Mouse (Mus musculus): Measurements from ENCODE around the gene Elovl1. TPM values are rescaled to one million over a fixed set of nuclear protein-coding genes. Genes with fewer than 3 reads are reported as not detected.

Elovl1 gene
- total RNA-seq (2023) = 40.2 TPM

DNA sequence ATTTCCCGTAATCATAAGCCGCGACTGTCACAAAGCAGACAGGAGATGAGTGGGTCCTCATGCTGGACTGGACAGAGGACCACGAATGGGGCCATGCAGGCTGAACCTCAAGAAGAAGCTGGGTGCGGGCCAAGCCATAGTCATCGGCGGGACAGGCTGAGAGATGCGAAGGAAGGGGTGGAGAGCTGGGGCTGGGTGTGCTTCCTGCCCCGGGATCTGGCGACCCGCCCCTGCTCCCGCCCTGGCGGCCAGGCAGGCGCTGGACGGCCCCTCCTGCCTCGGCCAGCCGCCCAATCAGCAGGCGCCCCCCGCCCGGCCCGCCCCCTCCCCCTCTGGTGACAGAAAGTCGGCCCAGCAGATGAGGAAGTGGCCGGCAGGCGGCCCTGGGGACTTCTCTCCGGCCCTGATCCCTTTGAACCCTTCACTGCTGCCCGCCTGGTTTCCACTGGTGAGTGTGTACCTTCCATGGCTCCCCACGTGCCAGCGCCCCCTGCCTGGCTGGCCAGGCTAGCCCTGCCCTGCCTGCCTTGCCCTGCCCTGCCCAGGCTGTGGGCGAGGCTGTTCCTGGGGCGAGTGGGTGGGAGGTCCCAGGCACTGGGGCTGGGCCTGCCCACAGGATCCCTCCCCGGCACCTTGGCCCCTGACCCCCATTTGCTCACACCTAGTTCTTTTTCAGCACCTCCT is at the start of gene Elovl1:
TSS of gene Elovl1 (plus strand) at position 326 of the 684 bp plus-strand sequence.

DNA sequence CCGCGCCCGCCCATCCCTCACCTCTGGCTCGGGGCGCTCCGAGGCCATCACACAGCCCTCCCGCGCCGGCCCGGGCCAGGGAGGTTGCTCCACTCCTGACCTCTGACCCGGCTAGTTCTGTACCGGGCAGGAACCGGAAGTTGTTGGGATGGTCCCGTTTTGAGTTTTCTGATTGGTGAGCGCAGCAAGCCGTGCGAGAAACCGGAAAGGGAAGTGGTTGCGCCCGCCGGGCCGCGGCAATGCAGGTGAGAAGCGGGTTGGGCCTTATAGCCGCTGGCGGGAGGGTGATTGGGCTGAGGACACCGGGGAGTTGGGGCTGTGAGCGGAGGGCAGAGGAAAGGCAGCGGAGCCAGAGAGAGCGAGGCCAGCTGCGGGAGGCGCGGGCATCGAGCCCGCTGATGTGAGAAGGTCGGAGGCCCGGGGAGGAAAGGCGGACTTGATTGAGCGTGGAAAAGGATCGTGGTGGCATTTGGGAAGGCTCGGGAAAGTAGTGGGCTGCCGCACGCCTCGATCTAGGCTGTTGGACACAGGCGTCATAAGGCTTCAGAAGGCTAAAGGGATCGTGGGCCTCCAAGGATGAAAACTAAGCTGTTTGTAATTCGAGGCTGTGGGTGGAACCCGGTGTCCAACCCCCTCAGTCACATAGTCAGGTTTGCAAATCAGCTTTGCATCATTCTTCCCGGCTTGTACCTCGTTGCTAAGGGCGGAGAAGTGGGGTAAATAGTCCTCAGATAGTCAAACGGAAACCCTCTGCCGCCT is 18.6 kb upstream of the Elovl1 start, which contains the start of the genes Szt2 and Med8:
TSS of gene Szt2 (minus strand) at position 132 of the 759 bp plus-strand sequence.
TSS of gene Med8 (plus strand) at position 196 of the 759 bp plus-strand sequence.

DNA sequence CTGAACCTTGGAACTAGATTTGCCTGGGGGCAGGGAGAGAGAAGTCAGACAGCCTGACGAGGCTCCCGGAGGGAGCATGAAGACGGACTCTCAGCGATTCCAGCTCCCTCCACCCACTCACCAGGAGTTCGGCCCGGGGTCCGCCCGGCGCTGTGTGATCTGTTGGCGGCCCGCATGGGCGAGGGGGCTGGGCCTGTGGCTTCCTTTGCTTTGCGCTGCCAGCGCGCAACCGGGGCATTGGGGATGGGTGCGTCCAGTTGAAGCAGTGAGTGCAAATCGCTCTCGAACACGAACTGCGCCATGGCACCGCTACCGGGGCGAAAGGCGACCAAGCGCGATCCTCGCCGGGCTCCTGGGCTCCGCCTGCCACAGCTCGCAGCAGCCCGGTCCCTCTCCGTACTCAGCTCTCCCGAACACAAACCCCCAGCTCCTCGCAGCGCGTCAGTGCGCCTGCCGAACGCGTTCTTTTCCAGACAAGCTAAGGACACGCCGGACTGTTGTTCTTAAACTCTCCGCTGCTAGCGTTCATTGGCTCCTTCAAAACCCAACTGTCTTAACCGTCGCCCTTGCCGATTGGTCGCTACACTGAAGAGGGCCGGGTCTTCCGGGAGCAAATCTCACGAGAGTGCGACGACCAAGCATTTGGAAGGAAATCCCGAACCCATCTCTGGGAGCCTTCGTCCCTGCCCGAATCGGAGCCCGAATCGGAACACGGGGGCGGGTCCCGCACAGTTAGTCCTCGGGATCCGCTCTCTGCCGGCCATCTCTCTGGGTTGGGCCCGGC is 9.1 kb downstream of the Elovl1 start, which contains the start of gene Cdc20:
TSS of gene Cdc20 (minus strand) at position 533 of the 784 bp plus-strand sequence.

DNA sequence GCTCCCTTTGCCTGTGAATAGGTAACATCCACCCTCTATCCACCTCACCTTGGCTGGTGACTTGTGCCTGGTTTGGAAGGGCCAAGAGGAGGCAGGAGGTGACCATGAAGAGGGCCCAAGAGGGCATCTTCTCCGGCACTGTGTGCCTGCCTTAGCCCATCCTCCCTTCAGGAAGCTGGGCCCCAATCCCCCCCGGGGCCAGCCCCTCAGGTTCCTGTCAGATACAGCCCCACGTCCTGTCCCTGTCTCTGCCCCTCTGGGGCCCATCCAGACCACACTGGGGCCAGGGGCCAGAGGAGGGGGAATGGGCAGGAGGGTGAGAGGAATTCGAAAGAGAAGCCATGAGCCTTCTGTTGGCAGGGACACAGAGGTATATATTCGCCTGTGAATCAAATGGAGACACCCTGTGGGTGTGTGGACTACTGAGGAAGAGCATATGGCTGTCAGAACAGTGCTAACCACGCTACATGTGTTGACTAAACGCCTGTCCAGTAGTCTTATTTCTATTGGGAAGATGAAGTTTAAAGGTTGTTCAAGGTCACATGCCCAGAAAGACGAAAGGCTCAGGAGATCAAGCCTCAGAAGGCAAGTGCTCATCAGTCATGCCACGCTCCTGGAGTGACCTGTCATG is 29.6 kb downstream of the Elovl1 start, which contains the start of gene Mpl:
TSS of gene Mpl (minus strand) at position 169 of the 631 bp plus-strand sequence.

Other genes starting within 250 kb of the Elovl1 start
- gene Kdm4a, start 248.1 kb upstream of the Elovl1 start, total RNA-seq (2023) = 53.0 TPM
- 2.6 TPM for gene Ptprf, start 136.7 kb upstream of the Elovl1 start, total RNA-seq (2023)
- gene Szt2, start 18.8 kb upstream of the Elovl1 start, total RNA-seq (2023) = 71.8 TPM
- gene Med8, start 18.8 kb upstream of the Elovl1 start, total RNA-seq (2023) = 73.3 TPM
- 2.9 TPM for gene Cdc20, start 9.3 kb downstream of the Elovl1 start, total RNA-seq (2023)
- 0.33 TPM for gene Mpl, start 29.4 kb downstream of the Elovl1 start, total RNA-seq (2023)
- gene Tie1, start 62.0 kb downstream of the Elovl1 start, total RNA-seq (2023) = 0.68 TPM
- not detected for gene 2610528J11Rik, start 98.9 kb downstream of the Elovl1 start, total RNA-seq (2023)
- gene Tmem125, start 116.0 kb downstream of the Elovl1 start, total RNA-seq (2023) = not detected
- gene Cfap57, start 192.7 kb downstream of the Elovl1 start, total RNA-seq (2023) = not detected
- gene Ebna1bp2, start 192.7 kb downstream of the Elovl1 start, total RNA-seq (2023) = 66.0 TPM
- gene Olfr62, start 230.9 kb downstream of the Elovl1 start, total RNA-seq (2023) = not detected